Mouse (Mus musculus): ENCODE measurements around the gene Slc22a14. TPM values are rescaled to one million over a fixed set of nuclear protein-coding genes. Genes with fewer than 3 reads are reported as not detected.
"Not testable (repeated sequence)": the region's sequence is repeated elsewhere in the genome, so short reads cannot be mapped to it uniquely, and the experiment has no call there.

Gene Slc22a14
- polyA plus RNA-seq, 1 experiment from 2014 or later: 0.08 TPM

- Histone ChIP-seq H3K9me3 (no peaks in the 10 kb centered on the region), H3K9ac (replicated peaks) (no peak overlapping the region), H3K4me1 (no peaks in the 10 kb centered on the region), H3K27ac (replicated peaks) (no peak overlapping the region), H3K27me3 (no peaks in the 10 kb centered on the region), H3K4me2 (replicated peaks) (no peak overlapping the region), H3K4me3 (no peak overlapping the region), H3K36me3 (no peaks in the 10 kb centered on the region; the same call in 1 of the 2 replicates)
- no peak for ATAC-seq (replicated peaks)
- WGBS: 69% methylated on average over 6 of the region's 6 CpGs
These were observed 17.2 kb upstream of the Slc22a14 start for GRCm38 (mm10) chr9:119382603-119383002.

- H3K9ac ChIP-seq (replicated peaks): no peak overlapping the region
- 87% methylated on average over 4 of the region's 4 CpGs for WGBS
- no peak overlapping the region for H3K4me2 ChIP-seq (replicated peaks)
- H3K9me3 ChIP-seq: no peaks in the 10 kb centered on the region
- no peaks in the 10 kb centered on the region for H3K4me1 ChIP-seq
- no peak for ATAC-seq (replicated peaks)
- no peaks in the 10 kb centered on the region; the same call in 1 of the 2 replicates for H3K36me3 ChIP-seq
- no peak overlapping the region for H3K4me3 ChIP-seq
- H3K27me3 ChIP-seq: no peaks in the 10 kb centered on the region
- no peak overlapping the region for H3K27ac ChIP-seq (replicated peaks)
These were observed 12.9 kb upstream of the Slc22a14 start for GRCm38 (mm10) chr9:119378231-119378630.

GRCm38 (mm10) chr9:119375556-119375955, 10.2 kb upstream of the Slc22a14 start:
- no peak overlapping the region for H3K27ac ChIP-seq (replicated peaks)
- 81% methylated on average over 6 of the region's 6 CpGs for WGBS
- no peak for ATAC-seq (replicated peaks)

GRCm38 (mm10) chr9:119375008-119375407, 9.7 kb upstream of the Slc22a14 start:
- WGBS: 78% methylated on average over 3 of the region's 3 CpGs
- Histone ChIP-seq H3K36me3 (no peaks in the 10 kb centered on the region; the same call in 1 of the 2 replicates), H3K9ac (replicated peaks) (no peak overlapping the region), H3K4me3 (no peak overlapping the region), H3K4me2 (replicated peaks) (no peak overlapping the region), H3K9me3 (no peaks in the 10 kb centered on the region), H3K27me3 (no peaks in the 10 kb centered on the region), H3K27ac (replicated peaks) (no peak overlapping the region), H3K4me1 (no peaks in the 10 kb centered on the region)
- ATAC-seq (replicated peaks): no peak

More at GRCm38 (mm10) chr9:119375556-119375955, 10.2 kb upstream of the Slc22a14 start:
- Histone ChIP-seq H3K4me1 (no peaks in the 10 kb centered on the region), H3K9ac (replicated peaks) (no peak overlapping the region), H3K4me3 (no peak overlapping the region), H3K9me3 (no peaks in the 10 kb centered on the region), H3K36me3 (no peaks in the 10 kb centered on the region; the same call in 1 of the 2 replicates), H3K4me2 (replicated peaks) (no peak overlapping the region), H3K27me3 (no peaks in the 10 kb centered on the region)

GRCm38 (mm10) chr9:119371251-119371650, 5.9 kb upstream of the Slc22a14 start:
- ATAC-seq (replicated peaks): no peak
- no peaks in the 10 kb centered on the region for H3K9me3 ChIP-seq
- H3K4me3 ChIP-seq: no peak overlapping the region
- no peaks in the 10 kb centered on the region for H3K4me1 ChIP-seq
- H3K4me2 ChIP-seq (replicated peaks): no peak overlapping the region
- no peak overlapping the region for H3K9ac ChIP-seq (replicated peaks)
- no peaks in the 10 kb centered on the region for H3K36me3 ChIP-seq
- no peaks in the 10 kb centered on the region for H3K27me3 ChIP-seq
- H3K27ac ChIP-seq (replicated peaks): no peak overlapping the region
- whole genome bisulfite sequencing: 87% methylated on average over 4 of the region's 4 CpGs

GRCm38 (mm10) chr9:119370770-119371169, 5.4 kb upstream of the Slc22a14 start:
- H3K27me3 ChIP-seq; H3K4me3 ChIP-seq; ATAC-seq (replicated peaks); H3K27ac ChIP-seq (replicated peaks); H3K9ac ChIP-seq (replicated peaks); H3K36me3 ChIP-seq; H3K9me3 ChIP-seq; H3K4me2 ChIP-seq (replicated peaks); H3K4me1 ChIP-seq: not testable (repeated sequence)
- 88% methylated on average over 4 of the region's 4 CpGs for WGBS

- no peak for ATAC-seq (replicated peaks)
- Histone ChIP-seq H3K4me2 (replicated peaks) (no peak overlapping the region), H3K9me3 (no peaks in the 10 kb centered on the region), H3K4me3 (no peak overlapping the region), H3K9ac (replicated peaks) (no peak overlapping the region), H3K27ac (replicated peaks) (no peak overlapping the region), H3K4me1 (no peaks in the 10 kb centered on the region), H3K36me3 (no peaks in the 10 kb centered on the region), H3K27me3 (no peaks in the 10 kb centered on the region)
- WGBS: 96% methylated on average over 3 of the region's 3 CpGs
These were observed 3.0 kb upstream of the Slc22a14 start for GRCm38 (mm10) chr9:119368367-119368766.

- H3K9me3 ChIP-seq: no peaks in the 10 kb centered on the region
- WGBS: 94% methylated on average over 12 of the region's 12 CpGs
- H3K27me3 ChIP-seq: no peaks in the 10 kb centered on the region
- H3K4me1 ChIP-seq: no peaks in the 10 kb centered on the region
- H3K36me3 ChIP-seq: no peaks in the 10 kb centered on the region
- ATAC-seq (replicated peaks): no peak
- H3K4me2 ChIP-seq (replicated peaks): no peak overlapping the region
- no peak overlapping the region for H3K9ac ChIP-seq (replicated peaks)
- H3K27ac ChIP-seq (replicated peaks): no peak overlapping the region
- H3K4me3 ChIP-seq: no peak overlapping the region
These were observed 2.1 kb downstream of the Slc22a14 start for GRCm38 (mm10) chr9:119363229-119363628.

- no peaks in the 10 kb centered on the region for H3K36me3 ChIP-seq
- no peak overlapping the region for H3K27ac ChIP-seq (replicated peaks)
- no peak overlapping the region for H3K4me3 ChIP-seq
- H3K9ac ChIP-seq (replicated peaks): no peak overlapping the region
- no peaks in the 10 kb centered on the region for H3K27me3 ChIP-seq
- 93% methylated on average over 5 of the region's 5 CpGs for WGBS
- H3K4me2 ChIP-seq (replicated peaks): no peak overlapping the region
- H3K4me1 ChIP-seq: peaks cover 3% of the 10 kb centered on the region; the same call in 1 of the 2 replicates
- no peak for ATAC-seq (replicated peaks)
- no peaks in the 10 kb centered on the region for H3K9me3 ChIP-seq
These were observed 3.9 kb downstream of the Slc22a14 start for GRCm38 (mm10) chr9:119361416-119361815.

- H3K27ac ChIP-seq (replicated peaks): no peak overlapping the region
- no peaks in the 10 kb centered on the region for H3K27me3 ChIP-seq
- peaks cover 3% of the 10 kb centered on the region; the same call in 1 of the 2 replicates for H3K4me1 ChIP-seq
- H3K36me3 ChIP-seq: no peaks in the 10 kb centered on the region
- peak overlapping the region; percentile 96 for H3K4me2 ChIP-seq (replicated peaks)
- H3K4me3 ChIP-seq: peak overlapping the region; percentile 85
- no peaks in the 10 kb centered on the region for H3K9me3 ChIP-seq
- H3K9ac ChIP-seq (replicated peaks): no peak overlapping the region
- 32% methylated on average over 9 of the region's 9 CpGs for WGBS
- 0 out of 2 replicates have a peak, but pooled peaks have one; percentile 1 for ATAC-seq (replicated peaks)
These were observed 7.3 kb downstream of the Slc22a14 start for GRCm38 (mm10) chr9:119358058-119358429.

- H3K27me3 ChIP-seq: no peaks in the 10 kb centered on the region
- peak within 1 kb of the TSS; percentile 77 for H3K9ac ChIP-seq (replicated peaks)
- 2% methylated on average over 63 of the region's 65 CpGs for WGBS
- no peaks in the 10 kb centered on the region for H3K36me3 ChIP-seq
- peak; percentile 89 for ATAC-seq (replicated peaks)
- no peaks in the 10 kb centered on the region for H3K9me3 ChIP-seq
- H3K4me2 ChIP-seq (replicated peaks): peak within 1 kb of the TSS; percentile 96
- H3K4me3 ChIP-seq: peak within 1 kb of the TSS; percentile 85
- H3K4me1 ChIP-seq: peaks cover 3% of the 10 kb centered on the region; the same call in 1 of the 2 replicates
- H3K27ac ChIP-seq (replicated peaks): no peak within 1 kb of the TSS
These were observed 7.9 kb downstream of the Slc22a14 start, which contains the start of gene Xylb for GRCm38 (mm10) chr9:119357331-119358057. Gene Xylb (plus strand): TSS chr9:119357381.

GRCm38 (mm10) chr9:119355943-119356342, 9.4 kb downstream of the Slc22a14 start:
- ATAC-seq (replicated peaks): no peak
- H3K27ac ChIP-seq (replicated peaks): no peak overlapping the region
- H3K4me3 ChIP-seq: no peak overlapping the region
- H3K36me3 ChIP-seq: peaks cover 7% of the 10 kb centered on the region
- WGBS: 84% methylated on average over 6 of the region's 6 CpGs
- H3K27me3 ChIP-seq: no peaks in the 10 kb centered on the region
- H3K9me3 ChIP-seq: no peaks in the 10 kb centered on the region
- H3K4me2 ChIP-seq (replicated peaks): no peak overlapping the region
- peaks cover 3% of the 10 kb centered on the region; the same call in 1 of the 2 replicates for H3K4me1 ChIP-seq
- H3K9ac ChIP-seq (replicated peaks): no peak overlapping the region

Measured in forebrain, embryonic 15.5 days (tissue).